Mouse (Mus musculus) cerebellum, adult 2 months (tissue): ENCODE data around the gene 2010300C02Rik. TPM values are rescaled to one million over a fixed set of nuclear protein-coding genes. Genes with fewer than 3 reads are reported as not detected.

Experiments
- DNase-seq, 2 experiments: peaks; one replicate each; pipeline ENCODE4 v3.0.0; 2021
- H3K27ac ChIP-seq: fragments of 200-500 bp; 2 replicates; pipeline ENCODE4 v1.5.1; 2012; ENCODE audit warnings: low read length, control low read depth, inconsistent platforms; ENCODE audit not compliant: insufficient read depth
- H3K27me3 ChIP-seq: fragments of 200-500 bp; 2 replicates; pipeline ENCODE4 v1.6.1; 2012; ENCODE audit warnings: inconsistent platforms, mild to moderate bottlenecking, low read length, moderate library complexity; ENCODE audit not compliant: control insufficient read depth, insufficient read depth
- H3K4me1 ChIP-seq: fragments of 200-500 bp; 2 replicates; pipeline ENCODE4 v1.6.1; 2011; ENCODE audit warnings: low read length; ENCODE audit not compliant: control insufficient read depth, insufficient read depth
- H3K4me3 ChIP-seq: fragments of 200-500 bp; replicated peaks from 2 replicates; pipeline ENCODE3; 2011; ENCODE audit warnings: mild to moderate bottlenecking, low read depth, low read length, control low read depth; ENCODE audit not compliant: insufficient read depth
- CTCF ChIP-seq: fragments of 200-500 bp; IDR thresholded peaks from 2 replicates; pipeline ENCODE4 v1.5.1; 2011; ENCODE audit warnings: low read depth, mild to moderate bottlenecking, control low read depth, low read length, moderate library complexity, borderline replicate concordance; ENCODE audit not compliant: insufficient read depth
- POLR2A ChIP-seq: fragments of 200-500 bp; IDR thresholded peaks from 2 replicates; pipeline ENCODE4 v1.6.1; 2011; ENCODE audit warnings: low read length, control low read depth, borderline replicate concordance; ENCODE audit not compliant: insufficient read depth
- WGBS: fragments of 180-500 bp; shearing (Covaris S2); methylation state at CpG from one replicate; pipeline ENCODE4 v1.1.7; 2018; 5-methylcytosine and 5-hydroxymethylcytosine counted together
- polyA plus RNA-seq: library from polyadenylated mRNA; depleted of rRNA; stranded (reverse); fragments of >200 nt; gene quantifications from 2 replicates; pipeline ENCODE4 v1.2.3, GENCODE M21; 2012

The 2010300C02Rik gene
- polyA plus RNA-seq, 1 experiment: 21.7 TPM

- DNase-seq: no peak
- Histone ChIP-seq H3K27ac (no peak overlapping the region), H3K4me1 (no peaks in the 10 kb centered on the region), H3K27me3 (no peaks in the 10 kb centered on the region), H3K4me3 (no peak overlapping the region)
- TF ChIP-seq POLR2A (no peak), CTCF (peak; percentile 13; the same call in 1 of the 2 replicates)
- 76% methylated on average over 5 of the region's 5 CpGs for WGBS
These were observed 65.9 kb downstream of the 2010300C02Rik start for GRCm38 (mm10) chr1:37653992-37654391.

DNA sequence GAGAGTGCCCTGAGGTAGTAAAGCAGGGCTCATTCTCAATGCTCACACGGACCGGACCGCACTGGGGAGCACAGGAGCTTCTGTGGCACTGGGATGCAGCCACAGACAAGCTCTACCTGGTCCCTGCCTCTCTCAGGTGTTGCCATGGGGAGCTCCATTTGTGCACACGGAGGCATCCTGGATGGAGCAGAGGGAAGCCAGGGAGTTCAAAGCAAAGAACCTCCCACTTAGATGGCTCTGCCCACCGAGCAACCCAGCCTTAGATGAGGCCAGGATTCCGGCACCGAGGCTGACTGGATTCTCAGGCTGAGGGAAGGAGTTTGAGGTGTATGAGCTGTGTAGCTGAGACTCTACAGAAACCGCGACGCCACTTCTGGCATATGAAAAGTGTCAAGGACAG, 72.8 kb downstream of the 2010300C02Rik start:
- H3K4me1 ChIP-seq: no peaks in the 10 kb centered on the region; the same call in 1 of the 2 replicates
- no peak for DNase-seq
- TF ChIP-seq POLR2A (no peak), CTCF (no peak)
- WGBS: 91% methylated on average over 10 of the region's 10 CpGs
- H3K27ac ChIP-seq: no peak overlapping the region
- no peaks in the 10 kb centered on the region for H3K27me3 ChIP-seq
- no peak overlapping the region for H3K4me3 ChIP-seq

GRCm38 (mm10) chr1:37644501-37644900, 75.4 kb downstream of the 2010300C02Rik start:
- Histone ChIP-seq H3K27me3 (no peaks in the 10 kb centered on the region), H3K4me3 (no peak overlapping the region), H3K27ac (no peak overlapping the region), H3K4me1 (no peaks in the 10 kb centered on the region; the same call in 1 of the 2 replicates)
- TF ChIP-seq CTCF: no peak
- no peak for TF ChIP-seq POLR2A
- DNase-seq: no peak
- 90% methylated on average over 16 of the region's 16 CpGs for WGBS

DNA sequence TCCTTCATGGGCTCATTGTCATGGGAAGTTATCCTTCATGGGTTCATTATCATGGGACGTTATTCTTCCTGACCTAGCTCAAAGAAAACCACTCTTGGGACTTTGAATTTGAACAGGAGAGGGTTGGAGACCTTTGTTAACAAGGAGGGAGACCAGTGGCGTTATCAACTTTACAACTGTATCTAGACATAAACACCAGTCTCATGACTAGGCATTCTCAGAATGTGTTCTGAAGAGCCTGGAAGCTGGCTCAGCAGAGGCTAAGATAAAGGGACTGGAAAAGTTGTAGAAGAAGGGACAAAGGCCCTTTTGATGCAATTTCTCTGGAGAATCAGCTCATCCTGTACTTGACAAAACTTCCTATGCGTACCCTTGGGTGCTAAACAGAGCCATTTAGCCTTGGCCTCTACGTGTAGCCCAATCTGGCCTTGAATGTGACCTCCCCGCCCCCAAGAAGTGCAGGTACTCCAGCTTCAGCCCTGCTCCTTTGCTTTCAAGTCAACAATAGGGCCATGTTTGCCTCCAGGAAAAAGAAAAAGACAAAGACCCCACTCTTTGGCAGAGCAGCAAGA, 76.0 kb downstream of the 2010300C02Rik start:
- Histone ChIP-seq H3K4me1 (no peaks in the 10 kb centered on the region; the same call in 1 of the 2 replicates), H3K4me3 (no peak overlapping the region), H3K27me3 (no peaks in the 10 kb centered on the region), H3K27ac (no peak overlapping the region)
- 89% methylated on average over 5 of the region's 5 CpGs for WGBS
- DNase-seq: no peak
- TF ChIP-seq POLR2A (no peak), CTCF (no peak)

- no peaks in the 10 kb centered on the region for H3K4me1 ChIP-seq
- no peaks in the 10 kb centered on the region for H3K27me3 ChIP-seq
- WGBS: 91% methylated on average over 11 of the region's 11 CpGs
These were observed 78.5 kb downstream of the 2010300C02Rik start for GRCm38 (mm10) chr1:37641361-37641760.

GRCm38 (mm10) chr1:37639101-37639500, 80.8 kb downstream of the 2010300C02Rik start:
- no peak overlapping the region for H3K27ac ChIP-seq
- peak; percentile 76 to 87 for DNase-seq
- no peaks in the 10 kb centered on the region for H3K4me1 ChIP-seq
- H3K27me3 ChIP-seq: no peaks in the 10 kb centered on the region
- TF ChIP-seq CTCF (peak; percentile 94), POLR2A (no peak)
- H3K4me3 ChIP-seq: peak overlapping the region; percentile 28
- 8% methylated on average over 10 of the region's 10 CpGs for WGBS

More at GRCm38 (mm10) chr1:37641361-37641760, 78.5 kb downstream of the 2010300C02Rik start:
- Histone ChIP-seq H3K27ac (no peak overlapping the region), H3K4me3 (no peak overlapping the region)
- TF ChIP-seq POLR2A (no peak), CTCF (no peak)
- DNase-seq: no peak

GRCm38 (mm10) chr1:37638560-37638959, 81.3 kb downstream of the 2010300C02Rik start:
- DNase-seq: no peak
- Histone ChIP-seq H3K4me1 (no peaks in the 10 kb centered on the region), H3K27me3 (no peaks in the 10 kb centered on the region), H3K4me3 (no peak overlapping the region), H3K27ac (no peak overlapping the region)
- no peak for TF ChIP-seq POLR2A
- TF ChIP-seq CTCF: no peak
- 90% methylated on average over 9 of the region's 9 CpGs for WGBS

- Histone ChIP-seq H3K27me3 (no peaks in the 10 kb centered on the region), H3K27ac (no peak overlapping the region), H3K4me1 (no peaks in the 10 kb centered on the region), H3K4me3 (no peak overlapping the region)
- 82% methylated on average over 11 of the region's 11 CpGs for WGBS
- TF ChIP-seq CTCF (no peak), POLR2A (no peak)
- DNase-seq: no peak
These were observed 82.3 kb downstream of the 2010300C02Rik start for GRCm38 (mm10) chr1:37637571-37637970.

DNA sequence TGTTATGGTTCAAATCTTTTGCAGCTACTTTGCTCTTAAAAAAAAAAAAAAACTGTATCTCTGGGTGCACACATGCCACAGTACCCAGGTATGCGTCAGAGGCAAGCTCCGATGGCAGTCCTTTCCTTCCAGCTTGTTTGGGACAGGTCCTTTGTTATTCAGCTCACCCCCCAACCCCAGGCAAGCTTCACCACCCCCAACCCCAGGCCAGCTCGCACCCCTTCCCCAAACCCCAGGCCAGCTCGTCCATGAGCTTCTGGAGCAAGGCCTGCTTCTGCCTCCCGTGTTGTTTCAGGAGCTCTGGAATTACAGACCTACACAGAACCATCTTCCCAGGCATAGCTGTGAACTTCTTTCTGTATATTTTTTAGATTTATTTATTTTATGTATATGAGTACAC, 83.1 kb downstream of the 2010300C02Rik start:
- Histone ChIP-seq H3K27ac (no peak overlapping the region), H3K4me3 (no peak overlapping the region), H3K27me3 (no peaks in the 10 kb centered on the region), H3K4me1 (no peaks in the 10 kb centered on the region; the same call in 1 of the 2 replicates)
- DNase-seq: no peak
- WGBS: 91% methylated on average over 5 of the region's 5 CpGs
- TF ChIP-seq CTCF (no peak), POLR2A (no peak)
